Mouse (Mus musculus): ENCODE data around the gene Serpinb6a. TPM values are rescaled to one million over a fixed set of nuclear protein-coding genes. Genes with fewer than 3 reads are reported as not detected.
"Not testable (repeated sequence)": the region's sequence is repeated elsewhere in the genome, so short reads cannot be mapped to it uniquely, and the experiment has no call there.

The Serpinb6a gene
- polyA plus RNA-seq, 1 experiment from 2014 or later = 45.1 TPM

DNA sequence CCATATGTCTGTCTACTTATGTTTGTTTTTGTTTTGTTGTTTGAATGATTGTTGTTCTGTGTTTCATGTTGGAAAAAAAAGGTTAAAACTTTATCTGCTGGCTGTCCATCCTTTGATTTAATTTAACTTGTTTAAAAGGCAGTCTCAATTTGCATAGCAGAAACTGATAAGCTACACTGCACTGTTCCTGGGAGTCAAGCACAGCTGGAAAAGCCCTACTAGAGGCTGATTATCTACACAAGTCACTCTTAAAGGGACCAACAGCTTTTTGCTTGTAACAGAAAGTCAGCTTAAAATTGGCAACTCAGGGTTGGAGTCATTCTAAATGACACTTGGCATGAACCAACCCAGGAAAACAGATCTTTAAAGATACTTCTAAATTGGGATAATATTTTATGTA, 65.0 kb downstream of the Serpinb6a start:
- not testable (repeated sequence) for H3K27ac ChIP-seq (replicated peaks); H3K4me3 ChIP-seq; ATAC-seq (ENCODE audit: low read depth); H3K36me3 ChIP-seq; H3K27me3 ChIP-seq; H3K9ac ChIP-seq; H3K4me2 ChIP-seq; H3K9me3 ChIP-seq
- peaks cover 15% of the 10 kb centered on the region; the same call in 1 of the 2 replicates for H3K4me1 ChIP-seq (replicated peaks)

DNA sequence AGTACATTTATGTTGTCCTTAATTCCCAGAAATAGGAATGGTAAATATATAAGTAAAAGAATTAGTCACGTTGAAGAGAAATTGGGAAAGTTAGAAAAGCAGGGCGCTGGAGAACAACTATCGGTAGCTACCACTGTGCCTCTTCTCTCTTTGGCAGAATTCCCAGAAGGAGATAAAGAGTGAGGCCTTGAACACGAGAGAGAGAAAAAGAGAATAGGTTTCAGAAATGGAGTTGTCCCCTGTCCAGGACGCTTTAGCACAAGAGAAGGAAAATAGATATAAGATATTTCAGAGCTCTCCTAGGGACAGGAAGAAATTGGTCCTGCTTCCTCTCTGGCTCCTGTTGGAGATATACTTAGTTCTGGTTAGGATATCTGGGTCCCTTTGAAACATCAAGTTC, 65.4 kb downstream of the Serpinb6a start:
- peaks cover 6% of the 10 kb centered on the region; the same call in 1 of the 2 replicates for H3K27me3 ChIP-seq
- no peaks in the 10 kb centered on the region for H3K36me3 ChIP-seq
- H3K9me3 ChIP-seq = no peaks in the 10 kb centered on the region
- H3K4me2 ChIP-seq = no peak overlapping the region
- 78% methylated on average over 5 of the region's 5 CpGs for whole genome bisulfite sequencing
- peaks cover 15% of the 10 kb centered on the region; the same call in 1 of the 2 replicates for H3K4me1 ChIP-seq (replicated peaks)
- H3K27ac ChIP-seq (replicated peaks) = no peak overlapping the region
- H3K4me3 ChIP-seq = no peak overlapping the region
- no peak overlapping the region for H3K9ac ChIP-seq
- no peak for ATAC-seq (ENCODE audit: low read depth)

DNA sequence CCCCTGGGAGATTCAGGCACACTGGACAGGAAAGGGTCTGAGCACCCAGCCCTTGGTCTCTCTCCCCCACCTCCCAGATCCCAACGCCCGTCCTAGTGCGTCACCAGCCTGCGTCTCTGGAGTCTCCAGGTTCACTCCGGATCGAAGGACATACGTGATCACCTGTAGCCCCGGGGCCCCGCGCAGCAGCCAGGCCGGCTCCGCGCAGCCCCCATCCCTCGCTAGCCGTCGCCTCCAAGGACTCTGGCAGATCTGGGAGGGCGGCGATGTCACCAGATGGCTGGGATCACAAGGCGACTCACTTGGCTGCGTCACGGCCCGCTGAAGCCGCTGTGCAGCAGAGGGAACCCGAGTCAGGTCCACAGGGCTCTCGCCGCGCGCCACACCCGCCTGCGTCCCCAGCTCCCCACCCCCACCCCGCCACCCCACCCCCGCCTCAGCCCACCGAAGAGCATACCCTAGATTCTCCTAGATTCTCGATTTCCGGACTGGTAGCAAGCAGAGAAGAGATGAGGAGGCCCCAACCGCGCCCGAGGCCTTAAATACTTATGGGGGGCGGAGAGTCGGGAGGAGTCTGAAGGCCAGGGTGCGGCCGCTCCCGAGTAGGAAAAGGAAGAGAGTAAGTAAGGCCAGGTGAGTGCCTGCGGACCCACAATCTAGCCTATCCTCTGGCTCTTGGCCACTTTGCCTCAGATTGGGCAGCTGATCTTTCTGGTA, 67.0 kb downstream of the Serpinb6a start:
- Histone ChIP-seq H3K4me3 (peak overlapping the region; percentile 56), H3K4me2 (peak overlapping the region; percentile 84), H3K9ac (peak overlapping the region; percentile 78), H3K9me3 (no peaks in the 10 kb centered on the region), H3K4me1 (replicated peaks) (peaks cover 15% of the 10 kb centered on the region; the same call in 1 of the 2 replicates), H3K27me3 (peaks cover 6% of the 10 kb centered on the region; the same call in 1 of the 2 replicates), H3K36me3 (no peaks in the 10 kb centered on the region), H3K27ac (replicated peaks) (no peak overlapping the region)
- peak; percentile 88 for ATAC-seq (ENCODE audit: low read depth)
- under 1% methylated on average over 44 of the region's 44 CpGs for WGBS

DNA sequence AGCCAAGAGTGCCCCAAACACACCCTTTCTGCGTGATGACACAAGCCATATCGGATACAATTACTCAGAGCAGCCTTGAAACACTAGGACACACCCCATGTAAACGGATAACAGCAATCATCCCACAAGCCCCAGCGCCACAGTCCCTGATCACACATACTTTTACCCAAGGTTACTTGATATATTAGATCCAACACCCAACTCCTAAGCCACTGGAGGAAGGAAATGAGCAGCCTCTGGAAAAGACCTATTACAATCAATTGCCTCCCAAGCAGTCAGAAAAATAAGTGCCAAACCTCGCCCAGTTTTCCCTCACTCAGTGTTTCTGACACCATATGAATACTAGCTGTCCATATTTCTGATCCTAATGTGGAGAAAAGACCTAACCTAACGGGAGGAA, 67.9 kb downstream of the Serpinb6a start:
- Histone ChIP-seq H3K4me3 (peak overlapping the region; percentile 56; the same call in 1 of the 2 replicates), H3K36me3 (no peaks in the 10 kb centered on the region), H3K4me2 (peak overlapping the region; percentile 84), H3K4me1 (replicated peaks) (peaks cover 15% of the 10 kb centered on the region; the same call in 1 of the 2 replicates), H3K27me3 (peaks cover 6% of the 10 kb centered on the region; the same call in 1 of the 2 replicates), H3K9me3 (no peaks in the 10 kb centered on the region), H3K9ac (no peak overlapping the region), H3K27ac (replicated peaks) (no peak overlapping the region)
- 0 out of 2 replicates have a peak, but pooled peaks have one; percentile 33 for ATAC-seq (ENCODE audit: low read depth)
- WGBS = 79% methylated on average over 6 of the region's 6 CpGs

DNA sequence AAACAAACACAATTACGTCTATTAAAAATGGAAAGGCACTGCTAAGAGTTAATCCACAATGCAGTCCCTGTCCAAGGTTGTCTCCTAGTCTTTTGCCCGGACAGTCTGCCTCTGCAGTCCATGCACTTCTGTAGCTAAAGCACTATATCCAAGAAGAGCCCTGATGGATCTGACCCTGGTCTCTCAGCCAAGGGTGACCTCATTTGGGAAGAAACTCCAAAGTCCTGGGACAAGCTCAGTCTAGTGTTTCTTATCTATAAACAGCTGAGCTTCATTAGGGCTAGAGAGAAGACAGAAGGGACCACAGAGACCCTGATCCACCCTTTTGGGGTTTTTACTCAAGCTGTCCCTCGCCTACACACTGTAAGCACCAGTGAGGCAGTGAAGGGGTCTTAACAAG, 71.7 kb downstream of the Serpinb6a start:
- no peak overlapping the region for H3K4me2 ChIP-seq
- no peaks in the 10 kb centered on the region for H3K27me3 ChIP-seq
- peaks cover 9% of the 10 kb centered on the region; the same call in 1 of the 2 replicates for H3K4me1 ChIP-seq (replicated peaks)
- H3K27ac ChIP-seq (replicated peaks) = no peak overlapping the region
- H3K4me3 ChIP-seq = no peak overlapping the region
- H3K9me3 ChIP-seq = no peaks in the 10 kb centered on the region
- H3K9ac ChIP-seq = no peak overlapping the region
- no peak for ATAC-seq (ENCODE audit: low read depth)
- whole genome bisulfite sequencing = 85% methylated on average over 3 of the region's 3 CpGs
- H3K36me3 ChIP-seq = no peaks in the 10 kb centered on the region

DNA sequence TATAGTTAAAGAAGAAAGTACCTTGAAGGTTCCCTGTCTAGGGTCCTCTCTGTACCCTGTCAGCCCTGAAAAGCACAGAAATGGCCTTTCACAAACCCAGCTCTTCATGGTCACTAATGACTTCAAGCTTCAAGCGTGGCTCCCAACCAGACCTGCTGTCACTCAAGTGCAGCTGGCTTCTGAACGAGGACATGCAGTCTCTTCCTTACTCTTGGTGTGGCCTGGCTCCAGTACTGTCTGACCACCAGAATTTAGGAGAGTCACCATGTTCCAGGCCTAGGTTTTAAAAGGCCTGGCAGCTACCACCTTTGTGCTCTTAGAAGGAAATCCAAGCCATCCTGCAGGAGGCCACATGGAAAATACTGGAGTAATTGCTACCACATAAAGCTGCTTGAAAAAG, 72.3 kb downstream of the Serpinb6a start:
- peaks cover 4% of the 10 kb centered on the region; the same call in 1 of the 2 replicates for H3K4me1 ChIP-seq (replicated peaks)
- H3K27me3 ChIP-seq = no peaks in the 10 kb centered on the region
- ATAC-seq (ENCODE audit: low read depth) = no peak
- 76% methylated on average over 2 of the region's 2 CpGs for WGBS
- no peak overlapping the region for H3K27ac ChIP-seq (replicated peaks)
- no peaks in the 10 kb centered on the region for H3K36me3 ChIP-seq
- no peaks in the 10 kb centered on the region for H3K9me3 ChIP-seq
- H3K4me3 ChIP-seq = no peak overlapping the region
- no peak overlapping the region for H3K4me2 ChIP-seq
- H3K9ac ChIP-seq = no peak overlapping the region

DNA sequence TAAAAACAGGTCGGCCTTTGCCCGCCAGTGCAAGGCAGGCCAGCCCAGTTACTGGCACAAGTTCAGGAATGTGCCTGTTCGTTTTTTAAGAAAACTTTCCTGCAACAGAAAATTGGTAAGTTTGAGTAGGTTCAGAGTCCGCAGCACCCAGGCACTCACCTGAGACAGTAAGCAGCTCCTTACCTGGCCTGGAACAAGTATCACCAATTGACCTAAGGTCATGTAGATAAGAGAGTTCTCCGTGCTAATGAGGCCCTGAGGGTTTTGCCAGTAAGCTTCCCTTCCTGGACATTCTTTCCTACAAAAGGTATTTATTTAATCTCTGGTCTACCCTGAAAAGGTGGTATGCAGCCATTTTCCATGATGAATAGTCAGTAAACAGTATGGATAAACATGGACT, 80.9 kb downstream of the Serpinb6a start:
- no peaks in the 10 kb centered on the region for H3K9me3 ChIP-seq
- no peak for ATAC-seq (ENCODE audit: low read depth)
- H3K4me2 ChIP-seq = no peak overlapping the region
- H3K27ac ChIP-seq (replicated peaks) = no peak overlapping the region
- WGBS = 92% methylated on average over 5 of the region's 5 CpGs
- no peaks in the 10 kb centered on the region for H3K27me3 ChIP-seq
- H3K36me3 ChIP-seq = peaks cover 42% of the 10 kb centered on the region
- no peak overlapping the region for H3K4me3 ChIP-seq
- H3K9ac ChIP-seq = no peak overlapping the region
- no peaks in the 10 kb centered on the region for H3K4me1 ChIP-seq (replicated peaks)

DNA sequence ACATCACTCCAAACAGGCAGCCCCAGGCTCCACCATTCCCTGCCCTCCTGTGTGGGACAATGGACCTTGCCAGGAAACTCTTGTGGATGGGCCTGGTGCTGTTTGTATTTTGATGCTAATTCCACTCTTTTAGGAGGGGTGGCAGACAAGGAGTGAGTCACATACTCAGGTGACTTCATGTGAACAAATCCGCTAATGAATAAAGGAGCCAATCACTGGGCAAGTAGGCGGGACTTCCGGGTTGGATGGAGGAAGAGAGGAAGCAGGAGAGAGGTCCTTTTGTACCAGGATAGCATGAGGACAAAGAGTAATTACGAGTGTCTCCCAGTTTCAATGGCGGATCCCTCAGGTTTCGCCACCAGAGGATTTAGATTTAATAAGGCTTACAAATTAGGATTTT, 81.6 kb downstream of the Serpinb6a start:
- Histone ChIP-seq H3K4me1 (replicated peaks) (no peaks in the 10 kb centered on the region), H3K27me3 (no peaks in the 10 kb centered on the region), H3K9ac (no peak overlapping the region), H3K4me2 (no peak overlapping the region), H3K9me3 (no peaks in the 10 kb centered on the region), H3K36me3 (peaks cover 42% of the 10 kb centered on the region), H3K27ac (replicated peaks) (no peak overlapping the region), H3K4me3 (no peak overlapping the region)
- ATAC-seq (ENCODE audit: low read depth) = no peak
- WGBS = 89% methylated on average over 6 of the region's 6 CpGs

DNA sequence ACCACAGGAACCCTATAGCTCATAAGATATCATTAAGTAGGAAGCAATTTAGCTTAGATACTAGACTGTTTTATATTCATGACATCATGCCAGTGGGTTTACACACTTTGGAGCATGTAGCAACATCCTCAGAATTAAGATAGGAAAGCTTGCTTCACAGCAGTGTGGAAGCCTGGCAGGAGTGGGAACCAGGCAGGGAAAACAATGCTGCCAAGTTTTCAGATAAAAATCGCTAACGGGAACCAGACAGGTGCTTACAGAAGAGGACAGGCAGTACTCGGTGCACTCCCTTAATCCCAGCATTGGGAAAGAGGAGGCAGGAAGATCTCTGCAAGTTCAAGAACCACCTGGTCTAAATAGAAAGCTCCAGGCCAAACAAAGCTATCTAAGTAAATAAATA, 95.8 kb downstream of the Serpinb6a start:
- Histone ChIP-seq H3K36me3 (no peaks in the 10 kb centered on the region), H3K27me3 (no peaks in the 10 kb centered on the region), H3K4me3 (no peak overlapping the region), H3K4me2 (no peak overlapping the region), H3K4me1 (replicated peaks) (no peaks in the 10 kb centered on the region), H3K9ac (no peak overlapping the region), H3K27ac (replicated peaks) (no peak overlapping the region), H3K9me3 (no peaks in the 10 kb centered on the region)
- WGBS = 89% methylated on average over 3 of the region's 3 CpGs
- no peak for ATAC-seq (ENCODE audit: low read depth)

DNA sequence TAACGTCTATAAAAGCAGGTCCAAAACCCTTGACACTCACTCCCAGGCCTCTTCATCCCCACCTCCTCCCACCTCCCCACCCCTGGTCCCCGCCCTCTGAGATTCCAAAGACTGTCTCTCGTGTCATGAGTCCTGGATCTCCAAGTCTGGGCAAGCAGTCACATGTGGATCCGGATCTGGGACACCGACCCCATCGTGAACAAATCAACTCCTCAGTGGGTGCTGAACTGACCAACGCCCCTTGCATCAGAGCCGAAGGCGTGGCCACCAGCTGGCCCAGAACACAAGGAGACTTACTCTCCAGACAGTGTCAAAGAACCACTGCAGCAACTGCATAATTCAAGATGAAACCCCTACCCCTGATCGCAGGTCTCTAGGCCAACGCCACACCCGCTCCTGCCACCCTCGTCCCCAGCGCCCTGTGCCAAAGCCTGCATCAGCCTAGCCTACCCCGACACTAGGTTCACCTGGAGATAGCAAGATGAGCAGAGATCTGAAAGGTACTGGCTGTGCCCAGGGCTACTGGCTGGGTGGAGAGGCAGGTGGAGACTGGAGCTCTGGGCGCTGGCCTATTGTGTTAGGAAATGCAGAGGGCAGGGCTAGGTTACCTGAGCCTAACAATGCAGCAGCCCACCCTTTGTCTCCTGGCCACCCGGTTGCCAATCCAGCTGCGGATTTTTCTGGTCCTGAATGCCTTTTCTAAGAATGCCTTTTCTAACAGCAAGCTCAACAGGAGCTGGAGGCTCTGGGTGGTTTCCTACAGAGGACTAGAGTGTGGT, 97.2 kb downstream of the Serpinb6a start, which contains the start of gene Serpinb6c:
TSS of gene Serpinb6c (minus strand) at position 533 of the 779 bp plus-strand sequence.
- Histone ChIP-seq H3K27ac (replicated peaks) (no peak within 1 kb of the TSS), H3K36me3 (no peaks in the 10 kb centered on the region), H3K9me3 (no peaks in the 10 kb centered on the region), H3K4me3 (no peak within 1 kb of the TSS), H3K4me2 (no peak within 1 kb of the TSS), H3K9ac (no peak within 1 kb of the TSS), H3K27me3 (no peaks in the 10 kb centered on the region), H3K4me1 (replicated peaks) (no peaks in the 10 kb centered on the region)
- ATAC-seq (ENCODE audit: low read depth) = no peak
- 78% methylated on average over 18 of the region's 18 CpGs for WGBS

DNA sequence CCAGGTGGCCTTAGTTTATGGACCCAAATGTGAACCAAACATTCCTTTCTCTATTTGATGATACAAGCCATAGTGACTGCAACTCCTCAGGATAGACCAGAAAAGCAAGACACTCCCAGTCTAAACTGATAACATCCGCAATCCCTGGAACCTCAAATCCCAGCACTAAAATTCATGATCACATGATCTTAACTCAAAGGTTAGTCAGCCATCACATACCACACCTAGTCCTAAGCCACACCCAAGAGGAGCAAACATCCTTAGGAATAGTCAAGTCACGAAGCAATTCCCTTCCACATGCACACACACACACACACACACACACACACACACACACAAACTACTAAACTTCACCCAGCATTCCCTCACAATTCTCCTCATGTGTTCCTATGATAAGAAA, 99.3 kb downstream of the Serpinb6a start:
- ATAC-seq (ENCODE audit: low read depth) = no peak
- no peak overlapping the region for H3K4me2 ChIP-seq
- no peak overlapping the region for H3K27ac ChIP-seq (replicated peaks)
- no peaks in the 10 kb centered on the region for H3K27me3 ChIP-seq
- WGBS = 92% methylated on average over 2 of the region's 2 CpGs
- no peaks in the 10 kb centered on the region for H3K9me3 ChIP-seq
- H3K4me3 ChIP-seq = no peak overlapping the region
- no peaks in the 10 kb centered on the region for H3K4me1 ChIP-seq (replicated peaks)
- H3K9ac ChIP-seq = no peak overlapping the region
- H3K36me3 ChIP-seq = no peaks in the 10 kb centered on the region

DNA sequence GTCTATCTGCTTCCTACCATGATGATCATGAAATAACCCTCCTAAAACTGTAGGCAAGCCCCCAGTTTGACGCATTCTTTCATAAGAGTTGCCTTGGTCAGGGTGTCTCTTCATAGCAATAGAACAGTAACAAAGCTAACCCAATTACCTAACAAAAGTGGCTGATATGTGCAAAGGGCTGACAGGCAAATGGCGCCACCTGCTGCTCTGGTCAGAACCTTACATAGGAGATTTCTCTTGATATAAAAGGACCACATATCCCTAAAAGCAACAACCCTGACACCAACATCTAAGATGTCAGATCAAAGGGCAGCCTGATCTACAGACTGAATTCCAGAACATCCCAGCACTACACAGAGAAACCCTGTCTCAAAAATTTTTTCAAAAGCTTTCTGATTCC, 108.4 kb downstream of the Serpinb6a start:
- Histone ChIP-seq H3K36me3 (no peaks in the 10 kb centered on the region), H3K9ac (no peak overlapping the region), H3K9me3 (no peaks in the 10 kb centered on the region), H3K4me1 (replicated peaks) (no peaks in the 10 kb centered on the region), H3K27me3 (no peaks in the 10 kb centered on the region), H3K27ac (replicated peaks) (no peak overlapping the region), H3K4me2 (no peak overlapping the region), H3K4me3 (no peak overlapping the region)
- no peak for ATAC-seq (ENCODE audit: low read depth)
- WGBS = 39% methylated on average over 2 of the region's 2 CpGs

Measured in neural tube, embryonic 13.5 days (tissue).